Mouse (Mus musculus) right cerebral cortex, postnatal 4 days (tissue): Measurements from ENCODE around the gene Gm10570.

Source experiments
- DNase-seq: peaks from one replicate; pipeline ENCODE4 v3.0.0-alpha.2; 2022

The Gm10570 gene

GRCm38 (mm10) chr4:130267069-130267468 is 41.4 kb downstream of the Gm10570 start:
- no peak for DNase-seq

GRCm38 (mm10) chr4:130266601-130267000 is 41.9 kb downstream of the Gm10570 start:
- DNase-seq: no peak

DNA sequence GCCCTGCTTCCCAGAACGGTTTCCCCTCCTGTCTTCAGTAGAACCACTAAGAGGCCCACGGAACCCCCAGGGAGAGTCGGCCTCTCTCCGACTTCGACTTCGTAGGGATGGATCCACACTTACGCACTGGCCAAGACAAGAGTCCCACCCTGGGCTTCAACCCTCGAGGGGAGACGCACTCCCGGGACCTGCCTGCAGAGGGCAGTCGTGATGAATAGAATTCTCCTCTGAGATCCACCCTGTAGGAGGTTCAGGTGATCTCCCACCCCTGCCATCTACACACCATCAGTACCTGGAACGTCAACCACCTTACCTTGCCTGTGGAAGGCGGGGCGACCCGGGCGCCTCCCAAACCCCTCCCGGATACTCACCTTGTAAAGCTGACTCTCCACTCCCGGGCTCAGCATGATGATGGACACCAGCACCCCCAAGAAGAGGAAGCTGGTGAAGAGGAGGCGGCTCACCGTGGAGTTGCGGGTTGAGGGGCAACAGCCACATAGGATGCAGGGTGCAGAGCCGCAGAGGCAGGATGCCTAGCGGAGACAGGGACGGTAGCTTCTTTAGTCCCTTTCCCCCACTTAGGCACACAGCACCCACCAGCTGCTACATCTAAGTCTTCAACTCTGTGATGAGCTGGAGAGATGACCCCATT is 43.6 kb downstream of the Gm10570 start:
- DNase-seq: peak; percentile 77

- DNase-seq: no peak
Observed at GRCm38 (mm10) chr4:130264131-130264530, 44.3 kb downstream of the Gm10570 start.

- no peak for DNase-seq
Observed at GRCm38 (mm10) chr4:130260406-130260805, 48.1 kb downstream of the Gm10570 start.
